Mouse (Mus musculus): Measurements from ENCODE around the gene Sass6. TPM values are rescaled to one million over a fixed set of nuclear protein-coding genes. Genes with fewer than 3 reads are reported as not detected.
A peak's percentile ranks its signal among the peaks of the same experiment; 100 is the strongest.
"Not testable (repeated sequence)": the region's sequence is repeated elsewhere in the genome, so short reads cannot be mapped to it uniquely, and the experiment has no call there.

The Sass6 gene
- polyA plus RNA-seq (2016; fragmentation: Nextera tagmentation; extraction: Ambion mirVana), result 30.1 and 30.9 TPM in 2 replicates

DNA sequence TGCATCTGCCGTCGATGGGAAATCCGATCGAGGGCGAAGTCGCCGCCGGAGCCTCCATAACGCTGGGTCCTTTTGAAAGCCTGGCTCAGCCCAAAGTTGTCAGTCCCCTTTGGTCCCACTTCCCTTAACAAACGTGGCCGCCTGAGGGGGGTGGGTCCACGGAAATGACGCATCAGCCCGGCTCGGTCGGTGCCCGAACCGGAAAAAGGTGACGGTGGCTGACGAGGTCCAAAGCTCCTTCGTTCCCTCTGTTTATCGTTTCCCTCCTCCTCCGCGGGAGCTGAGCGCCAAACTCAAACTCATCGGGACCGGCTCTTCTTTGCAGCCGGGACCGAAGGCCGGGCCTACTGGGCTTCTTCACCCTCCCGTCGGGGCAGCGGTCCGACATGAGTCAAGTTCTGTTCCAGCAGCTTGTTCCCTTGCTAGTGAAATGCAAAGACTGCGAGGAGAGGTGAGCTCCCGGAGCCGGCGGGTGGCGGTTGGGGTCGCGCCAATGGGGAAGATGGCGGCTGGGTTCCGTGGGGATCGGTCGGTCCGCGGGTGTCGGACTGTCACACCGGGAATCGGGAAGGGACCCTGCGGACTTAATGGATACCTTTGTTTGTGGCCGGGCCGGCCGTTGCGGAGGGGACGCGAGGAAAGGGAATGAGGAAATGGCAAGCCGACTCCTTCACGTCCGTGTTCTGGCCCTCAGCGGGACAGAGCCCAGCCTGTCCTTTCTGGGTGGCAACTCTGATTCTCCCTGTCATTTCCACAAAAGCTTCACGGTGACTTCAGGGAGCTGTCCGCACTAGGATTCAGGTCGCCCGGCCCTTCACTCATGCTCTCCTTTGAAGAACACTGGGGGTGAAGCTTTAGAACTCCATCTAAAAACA is at the start of gene Sass6:
Gene Sass6 (plus strand): TSS at position 255 of the 875 bp plus-strand sequence.
- no peaks in the 10 kb centered on the region for H3K27me3 ChIP-seq
- H3K4me1 ChIP-seq, result peaks cover 3% of the 10 kb centered on the region; the same call in 1 of the 2 replicates
- WGBS, result under 1% methylated on average over 65 of the region's 65 CpGs
- peaks cover 18% of the 10 kb centered on the region for H3K36me3 ChIP-seq
- H3K4me3 ChIP-seq, result peak within 1 kb of the TSS; percentile 86
- H3K9me3 ChIP-seq, result no peaks in the 10 kb centered on the region
- H3K9ac ChIP-seq, result peak within 1 kb of the TSS; percentile 86
- H3K4me2 ChIP-seq (replicated peaks), result peak within 1 kb of the TSS; percentile 70
- ATAC-seq (ENCODE audit: insufficient number of reproducible peaks, insufficient read depth, low FRiP score, low TSS enrichment), result peak; percentile 92
- peak within 1 kb of the TSS; percentile 84 for H3K27ac ChIP-seq

DNA sequence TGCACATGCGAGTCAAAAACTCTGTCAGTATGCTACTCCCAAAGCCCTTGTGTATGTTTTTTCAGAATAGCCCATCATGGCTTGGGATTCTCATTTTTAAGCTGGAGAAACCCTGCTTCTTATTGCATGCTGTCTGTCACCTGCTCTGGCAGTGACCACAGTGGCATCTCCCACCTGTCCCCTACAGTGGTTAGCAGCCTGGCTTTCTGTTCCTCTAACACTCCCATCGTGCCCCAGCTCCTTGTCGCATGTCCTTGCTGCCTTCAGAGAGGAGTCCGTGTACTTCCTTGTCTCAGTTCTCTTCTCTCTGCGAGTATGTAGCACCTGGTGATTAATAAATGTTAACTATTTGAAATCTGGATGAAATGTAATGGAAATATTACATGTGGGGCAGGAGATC is 47.4 kb upstream of the Sass6 start:
- 90% methylated on average over 5 of the region's 5 CpGs for WGBS
- H3K36me3 ChIP-seq, result peaks cover 48% of the 10 kb centered on the region

DNA sequence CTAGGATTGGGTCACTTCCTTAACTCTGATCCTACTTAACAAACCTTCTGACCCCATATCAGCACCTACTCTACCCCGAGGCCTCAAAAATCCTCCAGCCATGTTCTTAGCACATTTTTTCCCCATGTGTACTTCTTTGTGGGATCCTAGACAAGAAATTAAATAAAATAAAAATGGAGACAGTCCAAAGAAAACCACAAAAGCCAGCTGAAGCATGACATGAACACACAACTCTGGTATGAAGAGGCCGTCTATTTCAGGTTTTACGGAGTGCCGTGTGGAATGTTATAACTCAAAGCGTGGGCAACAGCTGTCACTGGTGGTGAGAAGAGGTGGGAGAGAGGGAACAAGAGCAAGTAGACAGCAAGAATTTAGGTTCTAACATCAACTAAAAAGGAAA is 43.4 kb upstream of the Sass6 start:
- Histone ChIP-seq H3K9ac (no peak overlapping the region), H3K4me1 (no peaks in the 10 kb centered on the region), H3K9me3 (no peaks in the 10 kb centered on the region), H3K36me3 (peaks cover 24% of the 10 kb centered on the region), H3K4me3 (no peak overlapping the region), H3K4me2 (replicated peaks) (no peak overlapping the region), H3K27ac (no peak overlapping the region), H3K27me3 (no peaks in the 10 kb centered on the region)
- ATAC-seq (ENCODE audit: insufficient number of reproducible peaks, insufficient read depth, low FRiP score, low TSS enrichment), result no peak
- 93% methylated on average over 5 of the region's 5 CpGs for whole genome bisulfite sequencing

More for the DNA sequence above, 47.4 kb upstream of the Sass6 start:
- no peak overlapping the region for H3K9ac ChIP-seq
- no peaks in the 10 kb centered on the region for H3K4me1 ChIP-seq
- H3K27me3 ChIP-seq, result no peaks in the 10 kb centered on the region
- no peak overlapping the region for H3K27ac ChIP-seq
- H3K4me3 ChIP-seq, result no peak overlapping the region
- no peak for ATAC-seq (ENCODE audit: insufficient number of reproducible peaks, insufficient read depth, low FRiP score, low TSS enrichment)
- H3K4me2 ChIP-seq (replicated peaks), result no peak overlapping the region
- H3K9me3 ChIP-seq, result no peaks in the 10 kb centered on the region

DNA sequence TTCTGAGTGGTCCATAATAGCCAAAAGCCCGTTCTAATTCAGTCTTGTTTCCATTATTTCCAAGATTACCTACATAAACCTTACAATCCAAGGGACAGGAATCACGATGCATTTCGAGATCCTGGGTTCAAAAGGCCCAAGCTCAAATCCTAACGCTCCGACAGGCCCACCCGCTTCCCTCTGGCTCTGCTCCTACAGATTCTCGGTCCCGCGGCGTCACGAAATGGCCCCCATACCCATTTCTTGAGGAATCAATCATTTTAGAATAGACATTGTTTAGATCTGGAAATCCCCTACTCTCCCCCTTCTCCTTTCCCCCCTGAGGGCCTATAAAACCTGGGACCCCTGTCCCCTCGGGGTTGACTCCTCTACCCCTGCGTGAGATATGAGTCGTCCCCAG is 33.5 kb upstream of the Sass6 start:
- 92% methylated on average over 14 of the region's 14 CpGs for WGBS
- H3K9ac ChIP-seq; H3K27me3 ChIP-seq; H3K4me1 ChIP-seq; H3K9me3 ChIP-seq; ATAC-seq (ENCODE audit: insufficient number of reproducible peaks, insufficient read depth, low FRiP score, low TSS enrichment); H3K4me3 ChIP-seq; H3K36me3 ChIP-seq; H3K27ac ChIP-seq; H3K4me2 ChIP-seq (replicated peaks): not testable (repeated sequence)

DNA sequence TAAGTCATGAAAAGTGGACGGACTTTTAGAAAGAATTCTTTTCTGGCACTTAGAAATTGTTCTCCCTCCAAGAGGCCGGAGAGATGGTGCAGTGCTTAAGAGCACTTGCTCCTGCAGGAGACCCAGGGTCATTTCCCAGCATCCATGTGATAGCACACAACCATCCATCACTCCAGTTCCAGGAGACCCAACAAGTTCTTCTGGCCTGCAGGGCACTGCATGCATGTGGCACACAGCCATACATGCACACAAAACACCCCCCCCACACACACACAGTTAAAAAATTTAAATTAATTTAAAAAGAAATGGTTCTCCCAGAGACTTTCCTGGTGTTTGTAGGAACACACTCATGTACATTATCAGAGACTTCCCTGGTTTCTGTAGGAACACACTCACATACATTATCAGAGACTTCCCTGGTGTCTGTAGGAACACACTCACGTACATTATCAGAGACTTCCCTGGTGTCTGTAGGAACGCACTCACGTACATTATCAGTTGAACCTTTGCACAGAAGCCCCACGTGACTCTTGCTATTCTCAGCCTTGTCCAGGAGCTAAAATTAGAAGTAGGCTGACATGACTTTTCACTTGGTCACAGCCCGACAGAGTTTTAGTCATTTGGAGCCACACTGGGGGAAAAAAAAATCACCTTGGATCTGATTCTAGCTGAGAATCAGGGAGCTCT is 32.2 kb upstream of the Sass6 start, which contains the start of gene Lrrc39:
Gene Lrrc39 (plus strand): TSS at position 566 of the 687 bp plus-strand sequence.
- no peak within 1 kb of the TSS for H3K4me3 ChIP-seq
- WGBS, result 83% methylated on average over 7 of the region's 7 CpGs
- no peak within 1 kb of the TSS for H3K9ac ChIP-seq
- no peak within 1 kb of the TSS for H3K27ac ChIP-seq
- no peak within 1 kb of the TSS for H3K4me2 ChIP-seq (replicated peaks)
- H3K4me1 ChIP-seq, result no peaks in the 10 kb centered on the region
- no peak for ATAC-seq (ENCODE audit: insufficient number of reproducible peaks, insufficient read depth, low FRiP score, low TSS enrichment)
- H3K27me3 ChIP-seq, result no peaks in the 10 kb centered on the region
- H3K9me3 ChIP-seq, result no peaks in the 10 kb centered on the region
- H3K36me3 ChIP-seq, result no peaks in the 10 kb centered on the region

DNA sequence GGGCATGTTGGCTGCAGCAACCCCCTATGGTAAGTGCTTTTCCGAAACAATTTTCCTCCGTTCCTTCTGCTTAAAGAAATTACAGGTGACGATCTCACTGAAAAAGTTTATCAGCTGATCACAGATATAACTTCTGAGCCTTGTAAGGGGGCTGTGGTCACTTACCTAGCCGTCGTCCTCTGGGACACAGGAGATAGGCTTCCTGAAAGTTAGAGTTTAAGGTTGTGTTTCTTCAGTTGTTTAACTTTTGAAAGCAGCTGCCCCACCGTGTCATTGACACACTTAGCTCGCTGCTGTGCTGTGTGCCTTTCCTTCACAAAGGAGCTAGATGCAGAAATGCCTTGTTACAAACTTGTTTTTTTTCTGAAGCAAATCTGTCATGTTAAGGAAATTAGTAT is 31.7 kb upstream of the Sass6 start:
- Histone ChIP-seq H3K27me3 (no peaks in the 10 kb centered on the region), H3K4me1 (no peaks in the 10 kb centered on the region), H3K4me3 (no peak overlapping the region), H3K36me3 (no peaks in the 10 kb centered on the region), H3K4me2 (replicated peaks) (no peak overlapping the region), H3K9ac (no peak overlapping the region), H3K9me3 (no peaks in the 10 kb centered on the region), H3K27ac (no peak overlapping the region)
- 76% methylated on average over 7 of the region's 7 CpGs for WGBS
- ATAC-seq (ENCODE audit: insufficient number of reproducible peaks, insufficient read depth, low FRiP score, low TSS enrichment), result no peak

DNA sequence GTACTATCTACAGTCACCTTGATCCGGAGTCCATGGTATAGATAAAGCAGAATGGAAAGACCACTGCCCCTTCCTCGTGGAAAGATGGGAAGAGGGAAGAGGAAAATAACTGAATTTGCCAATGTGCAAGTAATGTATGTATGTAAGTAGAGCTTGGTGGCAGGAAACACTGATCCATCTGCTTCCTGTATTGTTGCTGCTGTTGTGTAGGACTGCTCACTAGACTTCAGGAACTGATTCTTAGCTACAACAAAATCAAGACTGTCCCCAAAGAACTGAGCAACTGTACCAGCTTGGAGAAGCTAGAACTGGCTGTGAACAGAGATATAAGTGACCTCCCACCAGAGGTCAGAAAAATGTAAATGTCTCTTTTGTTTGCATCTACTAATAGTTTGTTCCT is 24.2 kb upstream of the Sass6 start:
- Histone ChIP-seq H3K27ac (no peak overlapping the region), H3K36me3 (no peaks in the 10 kb centered on the region), H3K4me1 (no peaks in the 10 kb centered on the region), H3K4me3 (no peak overlapping the region), H3K4me2 (replicated peaks) (no peak overlapping the region), H3K9ac (no peak overlapping the region), H3K27me3 (no peaks in the 10 kb centered on the region), H3K9me3 (no peaks in the 10 kb centered on the region)
- WGBS, result 86% methylated on average over 2 of the region's 2 CpGs
- no peak for ATAC-seq (ENCODE audit: insufficient number of reproducible peaks, insufficient read depth, low FRiP score, low TSS enrichment)

DNA sequence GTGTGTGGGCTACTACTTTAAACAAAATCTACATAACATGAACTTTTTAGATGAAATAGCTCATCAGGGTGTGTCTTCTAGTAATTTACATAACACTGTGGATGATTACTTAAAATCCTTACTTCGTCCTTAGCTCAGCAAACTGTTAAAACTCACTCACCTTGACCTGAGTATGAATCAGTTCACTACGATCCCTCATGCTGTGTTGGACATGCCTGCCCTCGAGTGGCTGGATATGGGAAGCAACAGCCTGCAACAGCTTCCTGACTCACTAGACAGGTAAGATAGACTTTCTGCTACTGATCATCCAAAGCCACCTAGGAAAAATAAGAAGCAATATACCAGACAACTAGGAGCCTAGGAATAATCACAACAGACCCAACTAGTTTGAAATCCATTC is 17.5 kb upstream of the Sass6 start:
- no peak overlapping the region for H3K4me2 ChIP-seq (replicated peaks)
- H3K4me1 ChIP-seq, result no peaks in the 10 kb centered on the region
- H3K36me3 ChIP-seq, result peaks cover 13% of the 10 kb centered on the region
- no peak overlapping the region for H3K9ac ChIP-seq
- H3K27me3 ChIP-seq, result no peaks in the 10 kb centered on the region
- H3K4me3 ChIP-seq, result no peak overlapping the region
- no peaks in the 10 kb centered on the region for H3K9me3 ChIP-seq
- no peak overlapping the region for H3K27ac ChIP-seq
- no peak for ATAC-seq (ENCODE audit: insufficient number of reproducible peaks, insufficient read depth, low FRiP score, low TSS enrichment)
- WGBS, result 66% methylated on average over 3 of the region's 3 CpGs

DNA sequence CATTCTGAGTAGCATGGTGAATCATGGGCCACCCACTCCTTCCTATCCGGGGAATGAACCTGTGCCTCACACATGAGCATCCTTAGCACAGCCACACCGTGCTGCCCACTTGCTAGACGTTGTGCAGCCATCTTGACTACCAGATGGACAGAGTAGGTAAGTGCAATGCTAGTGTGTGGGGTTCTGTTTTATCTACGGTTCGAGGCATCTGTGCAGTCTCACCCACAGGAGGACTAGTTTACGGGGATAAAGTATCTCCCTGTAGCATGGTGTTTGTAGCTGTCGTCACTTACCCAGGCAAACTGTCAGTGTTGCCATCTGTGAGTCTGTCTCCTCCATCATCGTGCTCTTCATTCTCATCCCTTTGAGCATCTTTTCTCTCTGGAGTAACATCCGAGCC is 12.6 kb upstream of the Sass6 start:
- Histone ChIP-seq H3K9me3 (no peaks in the 10 kb centered on the region), H3K36me3 (peaks cover 51% of the 10 kb centered on the region), H3K4me1 (no peaks in the 10 kb centered on the region), H3K9ac (no peak overlapping the region), H3K4me2 (replicated peaks) (no peak overlapping the region), H3K27me3 (no peaks in the 10 kb centered on the region), H3K27ac (no peak overlapping the region), H3K4me3 (no peak overlapping the region)
- 95% methylated on average over 9 of the region's 9 CpGs for WGBS
- ATAC-seq (ENCODE audit: insufficient number of reproducible peaks, insufficient read depth, low FRiP score, low TSS enrichment), result no peak

DNA sequence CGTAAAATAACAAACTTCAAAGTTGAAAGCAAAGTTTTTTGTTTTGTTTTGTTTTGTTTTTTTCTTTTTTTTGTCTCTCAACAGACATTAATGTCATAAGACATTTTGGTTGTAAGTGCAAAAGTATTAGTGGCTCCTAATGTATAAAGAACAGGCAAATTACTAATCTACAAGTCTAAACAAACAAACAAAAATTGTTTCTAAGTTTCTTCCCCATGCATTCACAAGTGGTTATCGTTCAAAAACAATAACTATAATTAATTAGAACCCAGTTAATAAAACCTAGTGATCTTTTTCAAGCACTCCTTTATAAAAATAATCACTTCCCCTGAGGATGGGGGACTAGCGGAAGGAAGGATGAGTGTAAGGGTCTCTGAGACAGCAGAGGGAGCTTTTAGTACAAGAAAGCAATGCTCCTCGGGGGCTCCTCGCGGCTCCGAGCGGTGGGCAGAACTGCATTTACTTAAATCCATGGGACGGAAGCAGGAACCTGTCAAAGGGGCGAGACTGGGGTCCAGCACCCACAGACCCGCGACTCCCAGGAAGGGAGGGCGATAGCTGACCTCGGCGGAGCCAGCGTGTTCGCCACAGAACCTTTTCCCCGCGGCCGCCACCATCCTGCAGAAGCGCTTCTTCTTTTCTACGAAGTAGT is 580 bp upstream of the Sass6 start:
- no peaks in the 10 kb centered on the region for H3K27me3 ChIP-seq

DNA sequence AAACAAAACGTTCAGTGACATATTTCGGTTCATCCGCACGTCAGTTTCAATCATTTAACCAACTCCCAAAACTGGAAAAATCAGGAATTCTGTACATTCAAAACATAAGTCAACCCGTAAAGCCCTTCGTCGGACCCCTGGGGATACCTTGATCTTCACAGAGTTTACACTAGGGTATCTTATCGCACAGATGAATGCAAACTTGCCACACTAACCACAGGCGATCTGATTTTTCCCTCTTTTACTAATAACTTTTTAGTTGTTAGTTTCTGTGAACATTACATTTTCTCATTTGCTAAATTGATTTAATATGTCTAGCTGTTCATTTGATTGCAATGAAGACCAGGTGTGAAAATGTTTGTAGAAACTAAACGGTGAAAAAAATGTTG is 815 bp downstream of the Sass6 start:
- ATAC-seq (ENCODE audit: insufficient number of reproducible peaks, insufficient read depth, low FRiP score, low TSS enrichment), result no peak
- Histone ChIP-seq H3K27ac (no peak overlapping the region), H3K4me2 (replicated peaks) (peak overlapping the region; percentile 70), H3K27me3 (no peaks in the 10 kb centered on the region), H3K4me3 (peak overlapping the region; percentile 86), H3K36me3 (peaks cover 13% of the 10 kb centered on the region), H3K4me1 (peaks cover 3% of the 10 kb centered on the region; the same call in 1 of the 2 replicates), H3K9ac (peak overlapping the region; percentile 86), H3K9me3 (no peaks in the 10 kb centered on the region)
- WGBS, result 9% methylated on average over 10 of the region's 10 CpGs

More for the DNA sequence above, 580 bp upstream of the Sass6 start:
- peak overlapping the region; percentile 86 for H3K9ac ChIP-seq
- H3K27ac ChIP-seq, result peak overlapping the region; percentile 84
- WGBS, result 3% methylated on average over 22 of the region's 22 CpGs
- no peaks in the 10 kb centered on the region for H3K9me3 ChIP-seq
- peaks cover 3% of the 10 kb centered on the region; the same call in 1 of the 2 replicates for H3K4me1 ChIP-seq
- ATAC-seq (ENCODE audit: insufficient number of reproducible peaks, insufficient read depth, low FRiP score, low TSS enrichment), result peak; percentile 78
- peak overlapping the region; percentile 86 for H3K4me3 ChIP-seq
- H3K36me3 ChIP-seq, result peaks cover 25% of the 10 kb centered on the region
- peak overlapping the region; percentile 45 for H3K4me2 ChIP-seq (replicated peaks)

Data from embryonic facial prominence, embryonic 12.5 days (tissue).